Comparison of ENCODE assay signal across 41 mouse cellular contexts in genomic region chr5:138834910-138835309, GRCm38 (mm10). TPM values are rescaled to one million over a fixed set of nuclear protein-coding genes. Genes with fewer than 3 reads are reported as not detected.
"Had no signal": no experiment of that assay in that cellular context is flagged by ENCODE, and none has a peak within 500 bp of the region (broad histone marks: within the 10 kb centered on the region; RNA-seq: fewer than 3 reads in every experiment).

No protein-coding gene starts in this region.

- H3K4me1 ChIP-seq: heart, embryonic 10.5 days; liver, embryonic 12.5 days had no signal

- H3K4me2 ChIP-seq: heart, embryonic 13.5 days; heart, embryonic 15.5 days; hindbrain, embryonic 13.5 days; hindbrain, embryonic 15.5 days; kidney, embryonic 15.5 days; limb, embryonic 13.5 days; limb, embryonic 15.5 days; liver, embryonic 12.5 days had no signal

- H3K9me3 ChIP-seq: heart, embryonic 10.5 days; heart, embryonic 13.5 days; heart, embryonic 15.5 days; hindbrain, embryonic 13.5 days; hindbrain, embryonic 15.5 days; kidney, embryonic 15.5 days; limb, embryonic 15.5 days; liver, embryonic 12.5 days had no signal

- DNase-seq: gastrocnemius, postnatal 14 days; gastrocnemius, postnatal 36 days; heart, adult 18-20 months; heart, postnatal 14 days; heart, postnatal 36 days; kidney, adult 11 months; kidney, adult 2 months; kidney, postnatal 14 days; kidney, postnatal 36 days; layer of hippocampus, adult 9-11 months; layer of hippocampus, postnatal 36 days; left cerebral cortex, postnatal 4 days had no signal

- H3K9ac ChIP-seq: heart, embryonic 13.5 days; heart, embryonic 15.5 days; hindbrain, embryonic 13.5 days; hindbrain, embryonic 15.5 days; kidney, embryonic 15.5 days; limb, embryonic 13.5 days; limb, embryonic 15.5 days; liver, embryonic 12.5 days; liver, embryonic 14.5 days had no signal

- H3K4me3 ChIP-seq: heart, embryonic 10.5 days; heart, embryonic 13.5 days; heart, embryonic 15.5 days; hindbrain, embryonic 13.5 days; hindbrain, embryonic 15.5 days; kidney, embryonic 15.5 days; limb, embryonic 13.5 days; limb, embryonic 15.5 days; liver, embryonic 12.5 days had no signal

- H3K27me3 ChIP-seq: heart, embryonic 13.5 days; heart, embryonic 15.5 days; hindbrain, embryonic 13.5 days; hindbrain, embryonic 15.5 days; kidney, embryonic 15.5 days; limb, embryonic 13.5 days; limb, embryonic 15.5 days; liver, embryonic 12.5 days had no signal

- ATAC-seq: hindbrain, postnatal 0 days; intestine, embryonic 16.5 days; liver, embryonic 12.5 days had no signal

- H3K36me3 ChIP-seq: heart, embryonic 10.5 days; heart, embryonic 13.5 days; heart, embryonic 15.5 days; hindbrain, embryonic 13.5 days; hindbrain, embryonic 15.5 days; kidney, embryonic 15.5 days; limb, embryonic 13.5 days; limb, embryonic 15.5 days; liver, embryonic 12.5 days had no signal

- H3K27ac ChIP-seq: heart, embryonic 10.5 days; heart, embryonic 13.5 days; heart, embryonic 15.5 days; hindbrain, embryonic 13.5 days; hindbrain, embryonic 15.5 days; hindbrain, postnatal 0 days; kidney, embryonic 15.5 days; limb, embryonic 13.5 days; limb, embryonic 15.5 days; liver, embryonic 12.5 days; liver, embryonic 14.5 days had no signal

RNA-seq across cellular contexts. Expression of gene Gm5294, which starts 15.0 kb away (rescaled TPM):
- total RNA-seq: gastrocnemius, adult 8-10 months; gastrocnemius, postnatal 14 days; gastrocnemius, postnatal 36 days; heart, adult 18-20 months; heart, adult 8-10 months; heart, postnatal 14 days; heart, postnatal 36 days; hematopoietic stem cell, adult 5-6 weeks; hindbrain, postnatal 0 days; layer of hippocampus, adult 18-20 months; layer of hippocampus, adult 8-10 months; layer of hippocampus, postnatal 14 days; layer of hippocampus, postnatal 36 days; left cerebral cortex, adult 18-20 months; left cerebral cortex, adult 8-10 months; left cerebral cortex, postnatal 10 days; left cerebral cortex, postnatal 25 days; left cerebral cortex, postnatal 4 days; liver, adult 2 months had no signal
- polyA plus RNA-seq: gonadal fat pad, adult 2 months; heart, embryonic 10.5 days; heart, embryonic 13.5 days; heart, embryonic 15.5 days; hindbrain, embryonic 11.5 days; intestine, embryonic 14.5 days; intestine, embryonic 16.5 days; kidney, embryonic 15.5 days; large intestine, adult 2 months; limb, embryonic 11.5 days; limb, embryonic 13.5 days; limb, embryonic 15.5 days; liver, adult 2 months; liver, embryonic 12.5 days; liver, embryonic 14.5 days; liver, embryonic 16.5 days had no signal
